Mouse (Mus musculus) thymus, adult 2 months (tissue): ENCODE data around the gene Cts6. TPM values are rescaled to one million over a fixed set of nuclear protein-coding genes. Genes with fewer than 3 reads are reported as not detected.
A peak's percentile ranks its signal among the peaks of the same experiment; 100 is the strongest.
"Not testable (repeated sequence)": the region's sequence is repeated elsewhere in the genome, so short reads cannot be mapped to it uniquely, and the experiment has no call there.

Source experiments
- DNase-seq: peaks from one replicate; pipeline ENCODE4 v3.0.0; 2021
- H3K27ac ChIP-seq: fragments of 200-500 bp; 2 replicates; pipeline ENCODE4 v1.5.1; 2012; ENCODE audit warnings: low read length, control low read depth; ENCODE audit not compliant: control insufficient read depth, insufficient read depth
- H3K27me3 ChIP-seq: fragments of 200-500 bp; 2 replicates; pipeline ENCODE4 v1.6.1; 2012; ENCODE audit warnings: mild to moderate bottlenecking, low read length, moderate library complexity, mixed read lengths; ENCODE audit not compliant: control insufficient read depth, insufficient read depth
- H3K36me3 ChIP-seq: fragments of 200-500 bp; 2 replicates; pipeline ENCODE4 v1.6.1; 2012; ENCODE audit warnings: mild to moderate bottlenecking, low read length, moderate library complexity; ENCODE audit not compliant: control insufficient read depth, insufficient read depth
- H3K4me1 ChIP-seq: fragments of 200-500 bp; replicated peaks from 2 replicates; pipeline ENCODE4 v1.6.1; 2012; ENCODE audit warnings: low read length; ENCODE audit not compliant: control insufficient read depth, insufficient read depth
- H3K4me3 ChIP-seq: fragments of 200-500 bp; 2 replicates; pipeline ENCODE4 v1.5.1; 2012; ENCODE audit warnings: mild to moderate bottlenecking, low read length, control low read depth, moderate library complexity; ENCODE audit not compliant: control insufficient read depth, insufficient read depth
- CTCF ChIP-seq: fragments of 200-500 bp; IDR thresholded peaks from 2 replicates; pipeline ENCODE4 v1.5.1; 2012; ENCODE audit warnings: mild to moderate bottlenecking, control low read depth, low read length, moderate library complexity, borderline replicate concordance; ENCODE audit not compliant: control insufficient read depth, poor library complexity, insufficient read depth; ENCODE audit errors: extremely low read depth
- POLR2A ChIP-seq: fragments of 200-500 bp; IDR thresholded peaks from 2 replicates; pipeline ENCODE4 v1.6.1; 2012; ENCODE audit warnings: mild to moderate bottlenecking, low read length, control low read depth, moderate library complexity; ENCODE audit not compliant: control insufficient read depth, poor library complexity, insufficient read depth; ENCODE audit errors: extremely low read depth
- WGBS: fragments of 180-500 bp; shearing (Covaris S2); methylation state at CpG from one replicate; pipeline ENCODE4 v1.1.7; 2018; 5-methylcytosine and 5-hydroxymethylcytosine counted together
- polyA plus RNA-seq: library from polyadenylated mRNA; depleted of rRNA; stranded (reverse); fragments of >200 nt; gene quantifications from 2 replicates; pipeline ENCODE4 v1.2.3, GENCODE M21; 2012; rRNA removed

Gene Cts6
- polyA plus RNA-seq, result not detected in 2 replicates

DNA sequence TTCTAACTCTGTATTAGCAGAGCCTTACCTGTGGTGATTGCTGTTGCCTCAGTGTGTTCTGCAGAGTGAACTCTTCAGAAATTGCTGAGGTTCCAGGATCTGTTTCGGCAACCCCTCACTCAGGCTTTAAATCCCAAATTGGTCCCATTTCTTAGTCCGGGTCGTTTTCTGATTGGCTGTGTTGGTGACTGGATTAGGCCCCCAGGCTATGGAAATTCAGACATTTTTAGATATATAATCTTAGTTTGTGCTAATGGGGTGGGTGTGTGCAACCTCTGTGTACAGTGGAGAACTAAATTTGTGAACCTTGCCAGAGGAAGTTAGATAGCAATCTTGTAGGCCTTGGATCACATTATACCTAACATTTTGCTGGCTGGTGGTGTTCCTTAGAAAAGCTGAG lies at the start of gene Cts6:
Cts6 (minus strand) TSS at position 101 of the 400 bp plus-strand sequence.
- Histone ChIP-seq H3K36me3 (no peaks in the 10 kb centered on the region), H3K4me1 (no peaks in the 10 kb centered on the region), H3K27ac (no peak within 1 kb of the TSS), H3K27me3 (no peaks in the 10 kb centered on the region), H3K4me3 (no peak within 1 kb of the TSS)
- 93% methylated on average over 3 of the region's 3 CpGs for WGBS
- DNase-seq, result no peak
- TF ChIP-seq POLR2A (no peak), CTCF (no peak)

DNA sequence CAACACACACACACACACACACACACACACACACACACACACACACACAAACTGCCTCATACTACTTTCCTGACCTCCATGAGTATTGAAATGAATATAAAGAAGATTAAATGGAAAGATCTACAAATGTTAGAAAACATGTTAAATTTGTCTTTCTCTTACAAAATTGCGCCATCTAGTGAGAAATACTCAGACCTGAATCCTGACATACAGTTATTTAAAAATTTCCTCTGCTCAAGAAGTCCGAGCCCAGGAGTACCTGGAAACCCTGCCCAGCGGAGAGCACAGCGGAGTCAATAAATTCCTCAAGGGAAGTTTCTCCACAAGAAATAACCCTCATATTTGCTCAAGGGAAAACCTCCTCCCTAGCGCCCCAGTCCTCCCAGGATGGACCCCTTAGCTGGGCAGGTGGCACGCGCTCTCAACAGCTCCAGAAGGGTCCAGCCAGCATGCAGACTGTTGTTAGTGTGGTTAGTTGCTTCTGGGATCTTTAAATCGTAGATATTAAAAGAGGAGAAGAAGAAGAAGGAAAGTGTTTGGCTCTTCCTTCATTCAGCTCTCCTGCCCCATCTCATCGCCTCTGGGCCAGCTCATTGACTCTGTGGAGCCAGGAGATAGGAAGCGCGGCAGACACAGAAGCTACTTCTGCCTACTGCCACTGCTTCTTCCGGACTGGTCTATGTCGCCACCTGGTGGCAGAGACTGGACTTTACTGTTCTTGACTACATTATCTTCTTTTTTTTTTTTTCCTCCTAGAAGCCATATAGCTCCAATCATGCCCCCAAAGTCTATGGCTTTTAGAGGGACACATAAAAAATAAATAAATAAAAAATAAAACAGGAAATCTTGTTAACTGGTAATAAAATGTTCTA lies 38.1 kb upstream of the Cts6 start:
- H3K4me1 ChIP-seq, result no peaks in the 10 kb centered on the region
- TF ChIP-seq POLR2A (no peak), CTCF (no peak)
- no peak overlapping the region for H3K27ac ChIP-seq
- no peaks in the 10 kb centered on the region for H3K27me3 ChIP-seq
- DNase-seq, result peak; percentile 41
- H3K36me3 ChIP-seq, result no peaks in the 10 kb centered on the region
- H3K4me3 ChIP-seq, result no peak overlapping the region
- WGBS, result 45% methylated on average over 13 of the region's 13 CpGs

DNA sequence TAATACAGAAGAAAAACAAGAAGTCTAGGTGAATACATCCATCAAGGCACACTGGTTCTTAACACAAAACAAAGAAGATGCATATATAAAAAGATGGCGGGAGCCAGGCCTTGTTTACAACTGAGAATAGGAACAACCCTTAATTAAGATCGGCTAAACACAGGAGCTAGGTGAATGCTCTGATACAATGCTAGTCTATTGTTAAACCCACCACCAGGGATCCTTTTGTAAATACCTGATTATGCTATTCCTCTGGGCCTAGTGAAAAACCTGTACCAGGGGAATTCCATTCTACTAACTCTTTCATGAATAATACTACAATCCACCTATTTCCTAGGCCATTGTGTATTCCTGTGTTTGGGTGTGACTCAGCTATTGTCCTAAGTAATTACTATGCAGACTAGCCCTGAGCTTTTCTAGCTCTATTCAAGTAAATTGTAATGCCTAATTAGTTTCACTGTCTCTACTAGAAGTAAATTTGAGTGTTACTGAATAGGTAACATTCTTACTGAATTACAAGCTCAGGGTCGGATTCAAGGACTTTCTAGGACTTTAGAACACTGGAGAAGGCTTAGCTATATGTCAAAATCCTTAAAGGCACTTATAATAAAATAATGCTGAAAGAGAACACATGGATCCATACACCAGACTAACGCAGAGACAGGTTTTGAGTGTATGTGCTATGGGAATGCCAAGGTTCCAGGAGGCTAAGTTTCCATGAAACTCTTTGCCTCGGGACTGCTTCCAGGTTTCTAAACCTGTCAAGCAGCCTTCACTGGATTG lies 17.9 kb downstream of the Cts6 start:
- H3K27ac ChIP-seq, result not testable (repeated sequence)

DNA sequence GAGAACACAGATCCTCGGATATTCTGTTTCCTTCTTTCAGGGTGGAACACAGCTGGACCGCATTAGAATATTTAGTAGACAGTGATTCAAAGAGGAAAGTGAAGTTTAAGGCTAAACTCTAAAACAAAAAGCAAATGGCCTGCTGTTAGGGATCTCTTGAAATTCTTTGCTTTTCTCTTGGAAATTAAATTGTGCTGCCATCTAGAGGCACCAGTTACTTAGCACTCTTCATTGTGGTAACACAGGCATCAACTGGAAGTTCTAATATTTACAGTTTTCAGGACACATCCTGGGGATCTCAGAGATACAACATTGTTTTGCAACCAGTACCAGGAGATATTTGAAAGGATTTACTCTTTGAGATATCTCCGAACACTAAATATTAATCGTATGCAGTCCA lies 38.6 kb downstream of the Cts6 start:
- no peak overlapping the region for H3K27ac ChIP-seq
- no peaks in the 10 kb centered on the region for H3K4me1 ChIP-seq
- no peaks in the 10 kb centered on the region for H3K27me3 ChIP-seq
- H3K36me3 ChIP-seq, result no peaks in the 10 kb centered on the region
- no peak overlapping the region for H3K4me3 ChIP-seq
- WGBS, result 85% methylated on average over 4 of the region's 4 CpGs
- no peak for DNase-seq
- no peak for TF ChIP-seq POLR2A
- no peak for TF ChIP-seq CTCF

More for the DNA sequence above, 17.9 kb downstream of the Cts6 start:
- H3K36me3 ChIP-seq, DNase-seq, H3K27me3 ChIP-seq, H3K4me3 ChIP-seq, H3K4me1 ChIP-seq: not testable (repeated sequence)
- WGBS, result 83% methylated on average over 5 of the region's 5 CpGs

DNA sequence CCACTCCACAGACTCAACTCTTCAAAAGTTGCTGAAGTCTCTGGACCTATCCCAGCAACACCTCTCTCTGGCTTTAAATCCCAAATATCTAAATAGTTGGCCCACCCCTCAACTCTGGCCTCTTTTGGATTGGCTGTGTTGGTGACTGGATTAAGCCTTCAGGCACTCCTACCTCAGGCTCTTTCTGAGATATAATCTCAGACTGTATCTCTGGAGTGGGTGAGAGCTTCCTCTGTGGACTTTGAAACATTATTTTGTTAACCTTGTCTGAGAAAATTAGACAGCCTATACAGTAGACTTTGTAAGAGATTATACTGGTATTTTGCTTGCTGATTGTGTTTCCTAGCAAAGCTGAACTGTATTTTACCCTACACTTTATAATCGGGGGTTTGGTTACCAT lies 39.1 kb downstream of the Cts6 start, which contains the start of gene Ctsr:
Ctsr (minus strand) TSS at position 101 of the 400 bp plus-strand sequence.
- TF ChIP-seq CTCF, result no peak
- no peak for TF ChIP-seq POLR2A
- no peak for DNase-seq
- WGBS, result 85% methylated on average over 1 of the region's 1 CpGs
- Histone ChIP-seq H3K4me1 (no peaks in the 10 kb centered on the region), H3K27me3 (no peaks in the 10 kb centered on the region), H3K36me3 (no peaks in the 10 kb centered on the region), H3K4me3 (no peak within 1 kb of the TSS), H3K27ac (no peak within 1 kb of the TSS)

Other genes with a start within 250 kb of the Cts6 start
- not detected in 2 replicates for gene Ctsj, start 197.5 kb downstream of the Cts6 start, polyA plus RNA-seq
- not detected in 2 replicates for gene Ctsq, start 162.8 kb downstream of the Cts6 start, polyA plus RNA-seq
- not detected in 2 replicates for gene Ctsr, start 39.2 kb downstream of the Cts6 start, polyA plus RNA-seq
- not detected in 2 replicates for gene Cts8, start 51.9 kb upstream of the Cts6 start, polyA plus RNA-seq
- gene Gm49398, start 85.4 kb upstream of the Cts6 start, polyA plus RNA-seq, result not detected in 2 replicates
- not detected in 2 replicates for gene Cts7, start 154.8 kb upstream of the Cts6 start, polyA plus RNA-seq